Mouse (Mus musculus) midbrain, embryonic 11.5 days (tissue): ENCODE results near the gene Nek9. TPM values are rescaled to one million over a fixed set of nuclear protein-coding genes. Genes with fewer than 3 reads are reported as not detected.

Source experiments
- ATAC-seq: fragments of 200-750 bp; cut with Nextera tagmentation; 2 replicates; pipeline ENCODE4 v1.8.0; 2017; ENCODE audit warnings: moderate TSS enrichment, moderate library complexity; ENCODE audit not compliant: low FRiP score
- DNase-seq: peaks from one replicate; pipeline ENCODE4 v3.0.0; 2015; ENCODE audit warnings: low spot score; ENCODE audit errors: missing footprints
- H3K27ac ChIP-seq: fragments of 300-500 bp; sonication (generic); 2 replicates; pipeline ENCODE4 v1.5.1; 2014; ENCODE audit warnings: low read depth, low read length
- H3K27me3 ChIP-seq: fragments of 300-500 bp; sonication (generic); 2 replicates; pipeline ENCODE4 v1.6.1; 2014; ENCODE audit warnings: mild to moderate bottlenecking, low read length, moderate library complexity, mixed read lengths; ENCODE audit not compliant: control insufficient read depth, insufficient read depth
- H3K36me3 ChIP-seq: fragments of 300-500 bp; sonication (generic); 2 replicates; pipeline ENCODE4 v1.6.1; 2014; ENCODE audit warnings: mild to moderate bottlenecking, low read length, moderate library complexity, mixed read lengths; ENCODE audit not compliant: control insufficient read depth, insufficient read depth
- H3K4me1 ChIP-seq: fragments of 300-500 bp; sonication (generic); 2 replicates; pipeline ENCODE4 v1.6.1; 2014; ENCODE audit warnings: low read length; ENCODE audit not compliant: control insufficient read depth, insufficient read depth
- H3K4me2 ChIP-seq: fragments of 300-500 bp; sonication (generic); 2 replicates; pipeline ENCODE4 v1.6.1; 2014; ENCODE audit warnings: mild to moderate bottlenecking, moderate library complexity
- H3K4me3 ChIP-seq: fragments of 300-500 bp; sonication (generic); 2 replicates; pipeline ENCODE4 v1.5.1; 2014; ENCODE audit warnings: low read depth, low read length
- H3K9ac ChIP-seq: fragments of 300-500 bp; sonication (generic); 2 replicates; pipeline ENCODE4 v1.6.1; 2014; ENCODE audit warnings: low read length
- H3K9me3 ChIP-seq: fragments of 300-500 bp; sonication (generic); 2 replicates; pipeline ENCODE4 v1.6.1; 2016; ENCODE audit warnings: low read length; ENCODE audit not compliant: control insufficient read depth
- WGBS: fragments of 180-500 bp; shearing (Covaris S2); extraction: QIAGEN DNeasy Blood & Tissue Kit; methylation state at CpG from one replicate; pipeline ENCODE4 v1.1.7; 2014; 5-methylcytosine and 5-hydroxymethylcytosine counted together
- polyA plus RNA-seq: library from polyadenylated mRNA; unstranded; fragments of >200 nt; fragmentation: Nextera tagmentation; extraction: Ambion mirVana; gene quantifications from 2 replicates; pipeline ENCODE4 v1.2.1, GENCODE M21; 2014

Gene Nek9
- polyA plus RNA-seq, 1 experiment from 2014 or later, result 10.6 TPM

GRCm38 (mm10) chr12:85354061-85354460 lies 14.9 kb upstream of the Nek9 start:
- no peaks in the 10 kb centered on the region for H3K36me3 ChIP-seq
- H3K4me1 ChIP-seq, result no peaks in the 10 kb centered on the region
- H3K4me3 ChIP-seq, result no peak overlapping the region
- H3K4me2 ChIP-seq, result no peak overlapping the region
- ATAC-seq, result no peak
- no peak overlapping the region for H3K27ac ChIP-seq
- WGBS, result 85% methylated on average over 3 of the region's 3 CpGs
- no peaks in the 10 kb centered on the region for H3K9me3 ChIP-seq
- DNase-seq, result no peak
- no peaks in the 10 kb centered on the region for H3K27me3 ChIP-seq
- no peak overlapping the region for H3K9ac ChIP-seq

- Histone ChIP-seq H3K4me2 (no peak overlapping the region), H3K27me3 (no peaks in the 10 kb centered on the region), H3K4me3 (no peak overlapping the region), H3K27ac (no peak overlapping the region), H3K9me3 (no peaks in the 10 kb centered on the region), H3K36me3 (no peaks in the 10 kb centered on the region), H3K4me1 (no peaks in the 10 kb centered on the region), H3K9ac (no peak overlapping the region)
- DNase-seq (no peak), ATAC-seq (no peak)
- WGBS, result 89% methylated on average over 10 of the region's 10 CpGs
These were observed 11.5 kb upstream of the Nek9 start for GRCm38 (mm10) chr12:85350407-85351232.

- no peak for ATAC-seq
- H3K36me3 ChIP-seq, result peaks cover 3% of the 10 kb centered on the region; the same call in 1 of the 2 replicates
- WGBS, result 86% methylated on average over 6 of the region's 6 CpGs
- no peak overlapping the region for H3K4me2 ChIP-seq
- DNase-seq, result no peak
- no peaks in the 10 kb centered on the region for H3K9me3 ChIP-seq
- H3K4me3 ChIP-seq, result no peak overlapping the region
- H3K9ac ChIP-seq, result no peak overlapping the region
- H3K27ac ChIP-seq, result no peak overlapping the region
- H3K4me1 ChIP-seq, result no peaks in the 10 kb centered on the region
- H3K27me3 ChIP-seq, result no peaks in the 10 kb centered on the region
These were observed 9.2 kb upstream of the Nek9 start for GRCm38 (mm10) chr12:85348338-85348737.

GRCm38 (mm10) chr12:85347196-85347595 lies 8.0 kb upstream of the Nek9 start:
- WGBS, result 76% methylated on average over 3 of the region's 3 CpGs
- no peaks in the 10 kb centered on the region for H3K27me3 ChIP-seq
- DNase-seq, result no peak
- H3K9ac ChIP-seq, result no peak overlapping the region
- no peaks in the 10 kb centered on the region for H3K9me3 ChIP-seq
- H3K27ac ChIP-seq, result no peak overlapping the region
- peaks cover 3% of the 10 kb centered on the region; the same call in 1 of the 2 replicates for H3K36me3 ChIP-seq
- H3K4me2 ChIP-seq, result no peak overlapping the region
- H3K4me1 ChIP-seq, result no peaks in the 10 kb centered on the region
- H3K4me3 ChIP-seq, result no peak overlapping the region
- no peak for ATAC-seq

- Histone ChIP-seq H3K36me3 (peaks cover 3% of the 10 kb centered on the region; the same call in 1 of the 2 replicates), H3K4me1 (no peaks in the 10 kb centered on the region), H3K27ac (no peak overlapping the region), H3K4me2 (no peak overlapping the region), H3K4me3 (no peak overlapping the region), H3K9ac (no peak overlapping the region), H3K27me3 (no peaks in the 10 kb centered on the region), H3K9me3 (no peaks in the 10 kb centered on the region)
- DNase-seq (peak; percentile 91), ATAC-seq (0 out of 2 replicates have a peak, but pooled peaks have one; percentile 30)
- WGBS, result 76% methylated on average over 3 of the region's 3 CpGs
These were observed 7.2 kb upstream of the Nek9 start for GRCm38 (mm10) chr12:85346374-85346773.

- 96% methylated on average over 6 of the region's 6 CpGs for WGBS
- no peak for ATAC-seq
- H3K36me3 ChIP-seq, result peaks cover 3% of the 10 kb centered on the region; the same call in 1 of the 2 replicates
These were observed 6.4 kb upstream of the Nek9 start for GRCm38 (mm10) chr12:85345559-85345958.

GRCm38 (mm10) chr12:85344252-85344651 lies 5.1 kb upstream of the Nek9 start:
- peaks cover 3% of the 10 kb centered on the region; the same call in 1 of the 2 replicates for H3K36me3 ChIP-seq
- ATAC-seq (no peak), DNase-seq (no peak)
- WGBS, result 82% methylated on average over 7 of the region's 7 CpGs
- no peaks in the 10 kb centered on the region for H3K27me3 ChIP-seq
- no peak overlapping the region for H3K4me3 ChIP-seq
- H3K4me2 ChIP-seq, result no peak overlapping the region
- no peak overlapping the region for H3K9ac ChIP-seq
- no peaks in the 10 kb centered on the region for H3K9me3 ChIP-seq
- no peaks in the 10 kb centered on the region for H3K4me1 ChIP-seq
- H3K27ac ChIP-seq, result no peak overlapping the region

More at GRCm38 (mm10) chr12:85345559-85345958, 6.4 kb upstream of the Nek9 start:
- Histone ChIP-seq H3K4me2 (no peak overlapping the region), H3K4me3 (no peak overlapping the region), H3K9ac (no peak overlapping the region), H3K9me3 (no peaks in the 10 kb centered on the region), H3K27ac (no peak overlapping the region), H3K27me3 (no peaks in the 10 kb centered on the region), H3K4me1 (no peaks in the 10 kb centered on the region)
- DNase-seq, result no peak

- Histone ChIP-seq H3K9ac (no peak overlapping the region), H3K36me3 (peaks cover 3% of the 10 kb centered on the region; the same call in 1 of the 2 replicates), H3K4me1 (peaks cover 7% of the 10 kb centered on the region), H3K9me3 (no peaks in the 10 kb centered on the region), H3K27ac (no peak overlapping the region), H3K27me3 (no peaks in the 10 kb centered on the region), H3K4me2 (no peak overlapping the region), H3K4me3 (no peak overlapping the region)
- 73% methylated on average over 4 of the region's 4 CpGs for WGBS
- ATAC-seq (no peak), DNase-seq (no peak)
These were observed 3.1 kb upstream of the Nek9 start for GRCm38 (mm10) chr12:85342310-85342709.

GRCm38 (mm10) chr12:85341131-85341530 lies 2.0 kb upstream of the Nek9 start:
- 73% methylated on average over 1 of the region's 1 CpGs for WGBS
- no peak for ATAC-seq
- Histone ChIP-seq H3K27ac (no peak overlapping the region; the same call in 1 of the 2 replicates), H3K36me3 (peaks cover 3% of the 10 kb centered on the region; the same call in 1 of the 2 replicates), H3K27me3 (no peaks in the 10 kb centered on the region), H3K9me3 (no peaks in the 10 kb centered on the region), H3K9ac (no peak overlapping the region), H3K4me1 (peaks cover 7% of the 10 kb centered on the region), H3K4me2 (no peak overlapping the region), H3K4me3 (no peak overlapping the region)
- peak; percentile 91 for DNase-seq
